Mouse (Mus musculus): Measurements from ENCODE around the gene Pdlim4. TPM values are rescaled to one million over a fixed set of nuclear protein-coding genes. Genes with fewer than 3 reads are reported as not detected.
"Not testable (repeated sequence)": the region's sequence is repeated elsewhere in the genome, so short reads cannot be mapped to it uniquely, and the experiment has no call there.

Pdlim4 gene
- polyA plus RNA-seq, 1 experiment, result 4.4 TPM

DNA sequence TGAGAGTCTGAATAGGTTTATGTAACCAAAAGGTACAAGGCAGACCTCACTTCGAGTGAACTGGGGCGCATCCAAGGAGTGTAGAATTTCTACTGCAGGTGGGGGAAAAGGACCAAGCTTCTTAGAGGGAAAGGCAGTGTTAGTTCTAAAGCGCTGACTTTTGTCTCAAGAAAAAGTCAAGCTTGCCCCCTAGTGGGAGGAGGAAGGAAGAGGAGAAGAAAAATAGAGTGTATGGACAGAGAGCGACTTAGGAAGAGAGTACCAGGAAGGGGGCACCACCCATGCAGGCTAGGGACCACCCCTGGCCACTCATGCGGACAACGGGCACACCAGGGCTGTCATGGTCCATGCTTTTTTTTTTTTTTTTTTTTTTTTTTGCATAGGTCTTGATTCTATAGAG, 14.6 kb downstream of the Pdlim4 start:
- Histone ChIP-seq H3K27ac (ENCODE audit: control insufficient read depth, insufficient read depth, low read depth, low read length) (no peak overlapping the region), H3K4me3 (ENCODE audit: control insufficient read depth, low read depth, low read length) (no peak overlapping the region), H3K4me1 (ENCODE audit: control insufficient read depth, insufficient read depth, low read length) (no peaks in the 10 kb centered on the region), H3K36me3 (ENCODE audit: control insufficient read depth, insufficient read depth, low read length) (no peaks in the 10 kb centered on the region), H3K27me3 (ENCODE audit: control insufficient read depth, insufficient read depth, low read length) (no peaks in the 10 kb centered on the region)
- TF ChIP-seq POLR2A (IDR thresholded peaks at IDR 0.05; ENCODE audit: control insufficient read depth, low read depth, low read length) (no peak), CTCF (IDR thresholded peaks at IDR 0.05; ENCODE audit: control insufficient read depth, insufficient read depth, insufficient replicate concordance, low read depth, low read length) (no peak)

DNA sequence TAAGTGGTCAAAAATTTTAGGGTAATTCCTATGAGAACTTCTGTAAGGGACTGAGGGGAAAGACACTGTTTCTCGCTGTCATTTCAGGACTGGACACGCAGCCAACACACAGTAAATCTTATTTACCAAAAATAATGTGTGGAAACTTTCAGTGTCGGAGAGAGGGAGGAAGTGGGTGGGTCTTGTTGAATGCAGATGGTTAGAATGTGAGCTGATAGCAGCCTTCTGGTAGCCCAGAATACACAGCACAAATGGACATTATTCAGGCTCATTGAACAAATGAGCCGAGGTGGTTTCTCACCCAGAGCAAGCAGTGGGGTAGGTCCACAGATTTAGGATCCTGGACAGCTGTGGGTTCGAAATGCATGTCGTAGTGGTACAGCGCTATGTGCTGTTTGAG, 15.7 kb downstream of the Pdlim4 start:
- Histone ChIP-seq H3K4me3 (ENCODE audit: control insufficient read depth, low read depth, low read length) (no peak overlapping the region), H3K27me3 (ENCODE audit: control insufficient read depth, insufficient read depth, low read length) (no peaks in the 10 kb centered on the region), H3K27ac (ENCODE audit: control insufficient read depth, insufficient read depth, low read depth, low read length) (no peak overlapping the region), H3K4me1 (ENCODE audit: control insufficient read depth, insufficient read depth, low read length) (no peaks in the 10 kb centered on the region), H3K36me3 (ENCODE audit: control insufficient read depth, insufficient read depth, low read length) (no peaks in the 10 kb centered on the region)
- TF ChIP-seq POLR2A (IDR thresholded peaks at IDR 0.05; ENCODE audit: control insufficient read depth, low read depth, low read length), result no peak
- TF ChIP-seq CTCF (IDR thresholded peaks at IDR 0.05; ENCODE audit: control insufficient read depth, insufficient read depth, insufficient replicate concordance, low read depth, low read length), result no peak

DNA sequence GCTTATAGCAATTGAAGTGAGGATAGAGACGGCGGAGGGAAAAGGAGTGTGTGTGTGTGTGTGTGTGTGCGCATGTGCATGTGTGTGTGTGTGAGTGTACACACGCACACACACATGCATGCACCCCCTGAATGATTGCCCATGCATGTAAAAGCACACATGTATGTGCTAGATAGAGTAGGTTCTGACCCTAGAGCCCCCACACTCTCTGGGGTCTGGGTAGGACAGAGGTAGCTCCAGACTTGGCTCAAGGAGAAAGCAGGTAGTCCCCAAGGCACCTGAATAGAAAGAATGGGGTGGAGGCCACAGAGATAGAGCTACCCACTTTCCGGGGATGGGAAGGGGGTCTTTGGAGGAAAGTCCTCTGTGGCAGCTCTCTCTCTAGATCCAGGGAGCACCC, 16.7 kb downstream of the Pdlim4 start:
- no peak overlapping the region for H3K27ac ChIP-seq (ENCODE audit: control insufficient read depth, insufficient read depth, low read depth, low read length)
- H3K27me3 ChIP-seq (ENCODE audit: control insufficient read depth, insufficient read depth, low read length), result no peaks in the 10 kb centered on the region
- no peaks in the 10 kb centered on the region for H3K4me1 ChIP-seq (ENCODE audit: control insufficient read depth, insufficient read depth, low read length)
- H3K36me3 ChIP-seq (ENCODE audit: control insufficient read depth, insufficient read depth, low read length), result no peaks in the 10 kb centered on the region
- TF ChIP-seq CTCF (IDR thresholded peaks at IDR 0.05; ENCODE audit: control insufficient read depth, insufficient read depth, insufficient replicate concordance, low read depth, low read length) (no peak), POLR2A (IDR thresholded peaks at IDR 0.05; ENCODE audit: control insufficient read depth, low read depth, low read length) (no peak)
- no peak overlapping the region for H3K4me3 ChIP-seq (ENCODE audit: control insufficient read depth, low read depth, low read length)

DNA sequence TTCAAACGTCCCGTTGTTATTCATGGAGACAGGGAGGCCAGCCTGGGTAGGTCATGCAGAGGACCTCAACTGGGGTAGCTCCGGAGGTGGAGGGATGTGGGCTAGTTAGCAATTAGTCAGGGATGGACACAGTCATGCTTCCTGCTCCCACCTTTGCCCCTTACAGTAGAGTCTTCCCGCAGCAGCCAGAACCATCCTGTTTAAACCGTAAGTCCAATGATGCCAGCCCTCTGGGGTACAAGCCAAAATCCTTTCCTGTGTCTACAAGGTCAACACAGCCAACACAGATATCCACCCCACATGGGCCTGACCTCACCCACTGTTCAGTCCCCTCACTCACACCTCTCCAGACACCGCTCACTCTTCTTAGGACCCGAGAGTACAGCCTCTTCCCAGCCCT, 17.7 kb downstream of the Pdlim4 start:
- no peak overlapping the region for H3K27ac ChIP-seq (ENCODE audit: control insufficient read depth, insufficient read depth, low read depth, low read length)
- TF ChIP-seq CTCF (IDR thresholded peaks at IDR 0.05; ENCODE audit: control insufficient read depth, insufficient read depth, insufficient replicate concordance, low read depth, low read length) (no peak), POLR2A (IDR thresholded peaks at IDR 0.05; ENCODE audit: control insufficient read depth, low read depth, low read length) (no peak)
- H3K4me3 ChIP-seq (ENCODE audit: control insufficient read depth, low read depth, low read length), result no peak overlapping the region
- H3K27me3 ChIP-seq (ENCODE audit: control insufficient read depth, insufficient read depth, low read length), result no peaks in the 10 kb centered on the region
- no peaks in the 10 kb centered on the region for H3K4me1 ChIP-seq (ENCODE audit: control insufficient read depth, insufficient read depth, low read length)
- no peaks in the 10 kb centered on the region for H3K36me3 ChIP-seq (ENCODE audit: control insufficient read depth, insufficient read depth, low read length)

DNA sequence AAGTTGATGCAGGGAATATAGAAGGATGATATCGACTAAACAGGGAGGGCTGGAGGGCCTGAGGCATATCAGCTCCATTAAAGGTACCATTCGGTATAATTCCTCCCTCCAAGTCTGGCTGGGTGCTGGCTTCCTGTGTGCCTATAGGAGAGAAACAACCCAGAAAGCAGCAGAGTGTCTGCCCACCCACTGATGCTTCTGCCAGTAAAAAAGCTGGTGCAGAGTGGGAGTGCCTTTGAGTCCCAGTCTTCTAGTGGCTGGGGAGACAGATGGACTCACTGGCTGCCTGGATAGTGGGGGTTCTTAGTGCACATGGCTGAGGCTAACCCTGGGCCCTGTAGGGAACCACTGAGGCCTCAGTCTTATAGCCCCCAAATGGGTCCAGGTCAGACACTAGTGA, 18.6 kb downstream of the Pdlim4 start:
- no peak overlapping the region for H3K4me3 ChIP-seq (ENCODE audit: control insufficient read depth, low read depth, low read length)
- no peaks in the 10 kb centered on the region for H3K4me1 ChIP-seq (ENCODE audit: control insufficient read depth, insufficient read depth, low read length)
- TF ChIP-seq CTCF (IDR thresholded peaks at IDR 0.05; ENCODE audit: control insufficient read depth, insufficient read depth, insufficient replicate concordance, low read depth, low read length) (no peak), POLR2A (IDR thresholded peaks at IDR 0.05; ENCODE audit: control insufficient read depth, low read depth, low read length) (no peak)
- no peaks in the 10 kb centered on the region for H3K36me3 ChIP-seq (ENCODE audit: control insufficient read depth, insufficient read depth, low read length)
- no peaks in the 10 kb centered on the region for H3K27me3 ChIP-seq (ENCODE audit: control insufficient read depth, insufficient read depth, low read length)
- H3K27ac ChIP-seq (ENCODE audit: control insufficient read depth, insufficient read depth, low read depth, low read length), result no peak overlapping the region

DNA sequence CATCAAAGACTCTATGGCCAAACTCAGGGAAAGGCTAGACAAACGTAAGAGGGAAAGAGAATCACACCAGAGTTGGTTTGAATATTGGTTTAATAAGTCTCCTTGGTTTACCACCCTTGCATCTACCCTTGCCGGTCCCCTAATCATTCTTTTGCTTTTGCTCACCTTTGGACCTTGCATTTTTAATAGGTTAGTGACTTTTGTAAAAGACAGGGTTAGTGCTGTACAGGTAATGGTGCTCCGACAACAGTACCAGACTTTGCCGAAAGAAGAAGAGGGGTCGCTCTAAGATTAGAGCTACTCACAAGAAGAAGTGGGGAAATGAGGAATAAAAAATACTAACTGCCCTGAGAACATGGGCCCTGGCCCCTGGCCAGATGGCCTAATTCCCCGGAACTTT, 28.1 kb downstream of the Pdlim4 start:
- TF ChIP-seq POLR2A (IDR thresholded peaks at IDR 0.05; ENCODE audit: control insufficient read depth, low read depth, low read length), result no peak
- TF ChIP-seq CTCF (IDR thresholded peaks at IDR 0.05; ENCODE audit: control insufficient read depth, insufficient read depth, insufficient replicate concordance, low read depth, low read length), result no peak

DNA sequence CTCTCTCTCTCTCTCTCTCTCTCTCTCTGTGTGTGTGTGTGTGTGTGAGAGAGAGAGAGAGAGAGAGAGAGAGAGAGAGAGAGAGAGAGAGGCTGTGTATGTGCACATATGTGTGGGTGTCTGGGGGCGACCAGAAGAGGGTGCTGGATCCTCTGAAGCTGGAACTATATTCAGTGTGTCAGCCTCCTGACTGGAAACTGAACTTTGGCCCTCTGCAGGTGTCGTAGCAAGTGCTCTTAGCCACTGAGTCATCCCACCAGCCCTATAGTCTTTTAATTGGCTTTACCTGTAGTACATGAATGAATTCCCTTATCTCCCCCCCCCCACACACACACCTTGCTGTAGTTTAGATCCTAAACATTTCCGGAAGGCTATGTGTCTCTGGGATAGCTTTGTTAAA, 35.9 kb downstream of the Pdlim4 start:
- not testable (repeated sequence) for H3K27ac ChIP-seq (ENCODE audit: control insufficient read depth, insufficient read depth, low read depth, low read length); H3K4me3 ChIP-seq (ENCODE audit: control insufficient read depth, low read depth, low read length); H3K4me1 ChIP-seq (ENCODE audit: control insufficient read depth, insufficient read depth, low read length); H3K36me3 ChIP-seq (ENCODE audit: control insufficient read depth, insufficient read depth, low read length); H3K27me3 ChIP-seq (ENCODE audit: control insufficient read depth, insufficient read depth, low read length)

More for the DNA sequence above, 28.1 kb downstream of the Pdlim4 start:
- no peaks in the 10 kb centered on the region for H3K36me3 ChIP-seq (ENCODE audit: control insufficient read depth, insufficient read depth, low read length)
- H3K27me3 ChIP-seq (ENCODE audit: control insufficient read depth, insufficient read depth, low read length), result no peaks in the 10 kb centered on the region
- no peak overlapping the region for H3K4me3 ChIP-seq (ENCODE audit: control insufficient read depth, low read depth, low read length)
- no peaks in the 10 kb centered on the region for H3K4me1 ChIP-seq (ENCODE audit: control insufficient read depth, insufficient read depth, low read length)
- H3K27ac ChIP-seq (ENCODE audit: control insufficient read depth, insufficient read depth, low read depth, low read length), result no peak overlapping the region

DNA sequence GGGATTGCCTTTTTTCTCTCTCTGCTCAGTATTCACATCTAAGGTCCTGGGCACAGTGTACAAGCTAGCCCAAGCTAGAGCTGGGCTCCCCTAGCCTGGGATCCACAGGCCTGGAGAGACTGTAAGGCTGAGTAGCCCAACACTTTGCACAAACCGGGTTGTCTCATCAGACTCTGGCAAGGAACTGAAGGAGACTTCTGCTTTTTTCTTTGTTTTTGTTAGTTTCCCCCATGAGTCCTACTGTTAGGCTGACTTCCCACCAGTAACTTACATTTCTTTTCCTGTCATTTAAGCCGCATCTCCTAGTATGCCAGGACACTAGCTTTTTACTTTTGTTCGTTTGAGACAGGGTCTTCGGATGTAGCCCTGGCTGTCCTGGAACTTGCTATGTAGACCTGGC, 39.8 kb downstream of the Pdlim4 start:
- no peaks in the 10 kb centered on the region for H3K27me3 ChIP-seq (ENCODE audit: control insufficient read depth, insufficient read depth, low read length)
- TF ChIP-seq CTCF (IDR thresholded peaks at IDR 0.05; ENCODE audit: control insufficient read depth, insufficient read depth, insufficient replicate concordance, low read depth, low read length) (no peak), POLR2A (IDR thresholded peaks at IDR 0.05; ENCODE audit: control insufficient read depth, low read depth, low read length) (no peak)
- no peak overlapping the region for H3K27ac ChIP-seq (ENCODE audit: control insufficient read depth, insufficient read depth, low read depth, low read length)

More for the DNA sequence above, 39.8 kb downstream of the Pdlim4 start:
- Histone ChIP-seq H3K36me3 (ENCODE audit: control insufficient read depth, insufficient read depth, low read length) (no peaks in the 10 kb centered on the region), H3K4me3 (ENCODE audit: control insufficient read depth, low read depth, low read length) (no peak overlapping the region), H3K4me1 (ENCODE audit: control insufficient read depth, insufficient read depth, low read length) (peaks cover 11% of the 10 kb centered on the region)
